Mouse (Mus musculus) megakaryocyte-erythroid progenitor cell, adult 5-6 weeks (primary cell): Measurements from ENCODE around the gene Gm20865. TPM values are rescaled to one million over a fixed set of nuclear protein-coding genes. Genes with fewer than 3 reads are reported as not detected.
"Not testable (repeated sequence)": the region's sequence is repeated elsewhere in the genome, so short reads cannot be mapped to it uniquely, and the experiment has no call there.

Source experiments
- ATAC-seq: replicated peaks from 2 replicates; pipeline ENCODE4 v1.8.0; 2016; ENCODE audit warnings: mild to moderate bottlenecking, inconsistent platforms; ENCODE audit not compliant: severe bottlenecking, poor library complexity, low FRiP score, low TSS enrichment
- total RNA-seq, 2 experiments: library from RNA; stranded (forward) in 1 of 2; stranded (reverse) in 1 of 2; fragments of 200-1000, 215-1000 nt in 1 of 2; fragments of >200 nt in 1 of 2; fragmentation: Nextera tagmentation in 1 of 2; gene quantifications; 2 replicates each; pipeline ENCODE4 v1.2.3; 2014 to 2017

Gm20865 gene
- not detected in 2 replicates for total RNA-seq (2014; fragmentation: Nextera tagmentation)
- not detected in 2 replicates for total RNA-seq (2017)

DNA sequence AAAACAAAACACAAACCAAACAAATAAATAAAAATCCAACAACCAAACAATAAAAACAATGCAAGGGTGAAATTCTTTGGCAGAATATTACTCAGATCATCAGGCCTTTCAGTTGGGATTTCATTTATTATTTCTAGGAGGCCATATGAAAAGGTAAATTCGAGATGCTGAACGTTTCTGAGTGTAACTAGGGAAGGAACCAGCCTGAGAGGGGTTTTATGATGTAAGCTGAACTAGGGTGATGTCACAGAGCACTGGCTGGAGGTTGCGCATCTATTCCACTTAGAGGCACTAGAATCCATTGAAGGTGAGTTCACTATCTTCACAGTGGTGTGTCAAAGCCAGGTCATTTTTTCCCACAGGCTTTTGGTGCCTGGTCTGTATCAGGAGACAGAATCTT lies at the start of gene Gm20865:
Gene Gm20865, plus strand, starts transcription at position 301 of the 400 bp plus-strand sequence.
- not testable (repeated sequence) for ATAC-seq

Other genes with a start within 250 kb of the Gm20865 start
- gene Gm29866, start 247.9 kb upstream of the Gm20865 start, total RNA-seq (2014; fragmentation: Nextera tagmentation) = not detected in 2 replicates
- gene Gm29866, start 247.9 kb upstream of the Gm20865 start, total RNA-seq (2017) = not detected in 2 replicates
- gene Gm20909, start 77.0 kb upstream of the Gm20865 start, total RNA-seq (2014; fragmentation: Nextera tagmentation) = not detected in 2 replicates
- gene Gm20909, start 77.0 kb upstream of the Gm20865 start, total RNA-seq (2017) = not detected in 2 replicates